Mouse (Mus musculus) central nervous system, embryonic 11.5 days (tissue): Measurements from ENCODE around the gene Pold3. TPM values are rescaled to one million over a fixed set of nuclear protein-coding genes. Genes with fewer than 3 reads are reported as not detected.

Source experiments
- polyA plus RNA-seq: library from polyadenylated mRNA; depleted of rRNA; stranded (reverse); fragments of >200 nt; gene quantifications from 2 replicates; pipeline ENCODE4 v1.2.3, GENCODE M21; 2012; rRNA removed

Pold3 gene
- polyA plus RNA-seq = 75.3 and 121 TPM in 2 replicates

DNA sequence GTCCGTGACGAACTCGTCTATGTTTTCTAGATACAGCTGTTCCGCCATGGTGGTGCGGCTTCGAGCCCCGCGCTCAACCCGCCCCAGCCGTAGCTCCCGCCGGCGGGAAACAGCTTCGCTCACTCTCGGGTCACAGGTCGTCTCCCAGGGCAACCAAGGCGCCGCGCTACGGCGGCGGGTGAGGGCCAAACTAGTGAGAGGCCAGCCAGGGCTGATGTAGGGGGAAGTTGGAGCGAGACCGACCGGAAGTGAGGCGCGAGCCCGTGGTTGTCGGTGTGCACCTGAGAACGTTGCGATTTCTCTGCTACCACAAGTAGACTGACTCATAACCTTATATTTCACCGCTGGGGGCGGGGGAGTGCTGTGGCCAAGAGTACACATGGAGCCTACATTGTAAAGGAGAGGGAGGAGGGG is at the start of gene Pold3:
TSS of gene Pold3 (minus strand) at position 190 of the 414 bp plus-strand sequence.

DNA sequence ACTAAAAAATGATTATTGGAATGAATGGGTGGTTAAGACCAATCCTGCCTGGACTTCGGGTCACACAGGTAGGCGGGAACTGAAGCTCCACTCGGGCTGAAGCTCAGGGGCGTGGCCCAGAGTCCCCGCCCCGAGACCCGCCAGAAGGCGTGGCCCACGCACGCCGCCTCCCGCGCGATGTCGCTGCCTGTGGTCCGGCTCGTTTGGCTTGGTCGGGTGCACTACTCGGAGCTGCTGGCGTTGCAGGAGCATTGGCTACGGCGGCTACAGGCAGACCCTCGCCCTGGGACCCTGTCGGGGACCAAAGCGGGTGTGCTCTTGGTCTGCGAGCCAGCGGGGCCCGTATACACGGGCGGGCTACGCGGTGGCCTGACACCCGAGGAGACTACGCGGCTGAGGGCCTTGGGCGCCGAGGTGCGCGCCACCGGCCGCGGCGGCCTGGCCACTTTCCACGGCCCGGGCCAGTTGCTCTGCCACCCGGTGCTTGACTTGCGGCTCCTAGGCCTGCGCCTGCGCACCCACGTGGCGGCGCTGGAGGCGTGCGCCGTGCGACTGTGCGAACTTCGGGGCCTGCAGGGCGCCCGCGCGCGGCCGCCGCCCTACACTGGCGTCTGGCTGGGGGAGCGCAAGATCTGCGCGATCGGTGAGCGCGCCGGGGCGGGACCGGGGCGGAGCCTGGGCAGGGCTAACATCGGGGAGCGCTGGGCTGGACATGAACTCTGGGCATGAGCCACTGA is 37.9 kb upstream of the Pold3 start, which contains the start of gene Lipt2:
TSS of gene Lipt2 (plus strand) at position 173 of the 737 bp plus-strand sequence.

Other genes with a start within 250 kb of the Pold3 start
- gene Rnf169, start 141.1 kb downstream of the Pold3 start, polyA plus RNA-seq = 11.5 and 13.7 TPM in 2 replicates
- gene Chrdl2, start 115.4 kb downstream of the Pold3 start, polyA plus RNA-seq = 0.16 and 0.87 TPM in 2 replicates
- gene Lipt2, start 37.7 kb upstream of the Pold3 start, polyA plus RNA-seq = 8.4 and 13.0 TPM in 2 replicates
- gene Kcne3, start 54.9 kb upstream of the Pold3 start, polyA plus RNA-seq = 2.2 and 10.8 TPM in 2 replicates
- gene Pgm2l1, start 105.8 kb upstream of the Pold3 start, polyA plus RNA-seq = 15.7 and 15.9 TPM in 2 replicates
- 5.5 and 13.0 TPM in 2 replicates for gene P4ha3, start 164.0 kb upstream of the Pold3 start, polyA plus RNA-seq